Mouse (Mus musculus) cerebral cortex, adult 2 months (tissue): ENCODE results near the gene Lrch1.

Experiments used
- WGBS: fragments of 180-500 bp; shearing (Covaris S2); methylation state at CpG from one replicate; pipeline ENCODE4 v1.1.7; 2018; 5-methylcytosine and 5-hydroxymethylcytosine counted together

Gene Lrch1

DNA sequence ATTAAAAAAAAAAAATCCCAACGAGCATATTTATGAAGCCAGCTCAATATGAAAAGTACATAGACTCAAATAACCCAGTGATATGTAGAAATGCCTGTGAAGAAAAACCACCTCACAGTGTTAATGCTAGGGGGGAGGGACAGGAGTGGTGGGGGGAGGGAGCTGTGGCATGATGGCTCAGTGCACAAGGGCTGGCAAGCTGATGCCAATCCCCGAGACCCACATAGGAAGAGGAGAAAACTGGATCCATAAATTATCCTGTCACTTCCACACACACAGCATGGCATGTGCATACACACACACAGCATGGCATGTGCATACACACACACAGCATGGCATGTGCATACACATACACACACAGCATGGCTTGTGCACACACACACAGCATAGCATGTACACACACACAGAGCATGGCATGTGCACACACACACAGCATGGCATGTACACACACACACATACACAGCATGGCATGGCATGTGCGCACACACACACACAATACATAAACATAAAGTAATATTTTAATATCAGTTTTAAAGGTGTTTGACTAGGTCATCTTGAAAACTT, 54.5 kb downstream of the Lrch1 start:
- 76% methylated on average over 3 of the region's 3 CpGs for WGBS

DNA sequence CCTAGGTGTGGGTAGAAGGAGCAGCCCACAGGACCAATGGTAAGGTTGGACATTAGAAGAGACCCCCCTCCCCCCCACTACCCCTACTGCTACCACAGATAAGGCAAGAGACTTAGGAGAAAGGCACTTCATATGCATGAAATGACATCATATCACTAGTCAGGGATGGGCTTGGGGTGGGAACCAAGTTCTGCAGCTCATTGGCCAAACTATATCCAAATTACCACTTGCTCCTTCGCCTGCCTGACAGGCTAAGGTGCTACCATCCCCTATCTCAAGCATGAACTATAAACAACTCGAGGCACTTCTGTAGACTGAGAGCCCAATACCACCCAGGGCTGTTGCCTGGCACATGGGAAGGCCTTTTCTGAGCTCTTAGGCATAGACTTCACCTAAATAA, 58.4 kb downstream of the Lrch1 start:
- WGBS, result 94% methylated on average over 2 of the region's 2 CpGs

DNA sequence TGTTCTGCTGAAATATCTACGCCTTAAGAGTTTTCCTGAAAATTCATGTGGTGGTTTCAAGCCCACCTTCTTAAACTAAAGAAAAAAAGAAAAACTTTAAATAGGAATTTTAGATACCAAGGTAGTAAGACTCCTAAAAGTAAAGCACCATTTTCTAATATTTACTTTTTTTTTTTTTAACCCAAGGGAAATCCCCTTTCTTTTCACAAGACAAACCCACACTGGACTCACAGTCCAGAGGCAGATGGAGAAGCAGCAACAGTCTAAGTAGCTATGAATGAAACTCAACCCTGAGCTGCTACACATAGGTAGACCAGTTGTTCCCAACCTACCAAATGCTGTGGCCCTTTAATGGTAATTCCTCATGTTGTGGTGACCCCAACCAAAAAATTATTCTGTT, 59.6 kb downstream of the Lrch1 start:
- WGBS, result 98% methylated on average over 1 of the region's 1 CpGs

DNA sequence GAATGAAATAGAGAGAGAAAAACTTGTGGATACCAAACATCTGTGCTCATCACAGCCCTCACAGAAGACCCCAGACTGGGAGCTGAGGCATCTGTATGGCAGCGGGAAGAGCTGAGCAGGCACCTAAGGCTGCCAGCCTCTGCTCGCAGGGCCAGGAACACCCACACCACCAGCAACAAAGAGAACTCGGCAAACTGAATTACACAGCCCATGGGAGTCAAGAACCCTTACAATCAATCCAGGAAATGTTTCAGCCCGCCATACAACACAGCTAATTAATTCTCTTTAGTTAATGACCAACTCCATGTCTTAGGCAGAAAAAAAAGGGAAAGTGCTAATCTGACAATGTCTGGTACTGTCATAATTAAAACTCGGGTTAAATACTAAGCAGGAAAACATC, 61.2 kb downstream of the Lrch1 start:
- WGBS, result 43% methylated on average over 5 of the region's 5 CpGs

DNA sequence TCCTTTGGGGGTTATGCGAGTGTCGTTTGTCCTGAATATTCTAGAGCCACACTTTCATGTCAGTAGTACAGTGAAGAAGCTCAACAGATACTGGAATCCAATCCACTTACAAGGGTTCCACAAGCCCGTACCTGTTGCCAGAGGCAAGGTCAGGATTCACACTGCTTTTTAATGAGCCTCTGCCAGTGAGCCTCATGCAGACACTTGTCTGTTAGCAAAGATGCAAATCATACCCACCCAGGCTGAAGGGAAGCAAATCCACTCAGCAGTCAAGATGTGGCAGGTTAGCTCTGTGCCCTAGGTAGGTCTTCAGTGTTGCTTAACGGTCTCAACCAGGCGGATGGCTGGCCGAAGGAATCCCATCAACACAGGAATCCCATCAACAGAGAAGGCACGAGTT, 62.8 kb downstream of the Lrch1 start:
- WGBS, result 86% methylated on average over 7 of the region's 7 CpGs

DNA sequence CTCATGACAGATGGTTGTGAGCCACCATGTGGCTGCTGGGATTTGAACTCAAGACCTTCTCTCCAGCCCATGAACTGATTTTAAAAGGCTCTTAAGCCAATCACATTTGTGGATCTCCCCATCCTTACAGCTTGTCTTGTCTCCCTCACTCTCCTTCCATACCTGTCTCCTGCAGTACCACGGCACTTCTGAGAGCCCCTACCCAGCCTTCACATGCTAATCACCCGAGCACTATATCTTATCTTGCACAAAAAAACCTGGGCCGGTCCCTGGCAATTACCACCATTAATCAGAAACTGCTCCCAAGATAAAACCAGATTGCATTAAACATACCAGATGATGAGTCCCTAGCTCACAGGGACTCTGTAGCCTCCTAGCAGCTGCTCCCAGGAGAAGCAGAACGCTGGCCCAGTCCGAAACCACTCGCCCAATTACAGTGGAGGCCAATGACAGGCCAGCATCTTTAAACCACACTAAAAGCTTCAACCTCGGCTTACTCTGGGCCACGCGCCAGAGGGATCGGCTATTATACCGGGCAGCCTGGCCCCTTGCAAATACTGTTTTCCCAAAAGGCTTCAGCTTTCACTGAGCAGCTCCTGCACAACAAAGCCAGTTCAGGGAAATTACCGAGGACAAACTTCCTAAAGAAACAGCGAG, 63.5 kb downstream of the Lrch1 start:
- WGBS, result 49% methylated on average over 13 of the region's 13 CpGs

DNA sequence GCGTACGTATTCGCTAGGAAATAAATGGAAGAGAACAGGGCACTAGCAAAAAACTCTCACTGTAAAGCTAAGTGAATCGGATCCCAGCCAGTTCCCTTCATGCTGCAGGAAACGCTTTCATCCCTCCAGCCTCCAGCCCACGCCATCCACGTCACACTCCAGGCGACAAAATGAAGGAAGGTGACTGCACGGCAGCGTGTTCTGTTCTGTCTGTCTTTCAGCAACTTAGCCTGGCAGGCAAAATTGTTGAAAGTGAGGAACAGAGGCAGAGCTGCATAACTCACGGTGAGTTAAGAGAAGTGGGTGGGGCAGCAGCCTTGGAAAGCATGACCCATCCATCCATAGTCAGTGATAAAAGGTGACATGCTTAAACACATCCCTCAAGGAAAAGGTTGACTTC, 64.5 kb downstream of the Lrch1 start:
- WGBS, result 49% methylated on average over 11 of the region's 11 CpGs

DNA sequence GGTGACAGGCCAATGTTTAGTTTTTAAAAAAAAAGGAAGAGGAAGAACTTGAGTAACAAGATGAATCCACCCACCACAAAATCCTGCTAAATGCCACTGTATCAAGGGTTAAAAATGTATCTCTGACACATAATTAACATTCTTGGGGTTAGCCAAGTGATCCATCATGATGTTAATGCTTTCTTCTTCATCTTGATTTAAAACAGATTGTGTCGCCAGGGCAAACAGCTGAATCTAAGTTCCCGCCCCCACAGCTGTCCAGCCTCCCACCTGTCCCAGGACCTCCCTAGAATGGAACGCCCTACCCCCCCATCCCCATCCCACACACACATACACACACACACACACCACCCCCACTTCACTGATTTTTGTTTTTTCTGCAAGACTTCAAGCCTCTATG, 64.9 kb downstream of the Lrch1 start:
- 68% methylated on average over 3 of the region's 3 CpGs for WGBS

DNA sequence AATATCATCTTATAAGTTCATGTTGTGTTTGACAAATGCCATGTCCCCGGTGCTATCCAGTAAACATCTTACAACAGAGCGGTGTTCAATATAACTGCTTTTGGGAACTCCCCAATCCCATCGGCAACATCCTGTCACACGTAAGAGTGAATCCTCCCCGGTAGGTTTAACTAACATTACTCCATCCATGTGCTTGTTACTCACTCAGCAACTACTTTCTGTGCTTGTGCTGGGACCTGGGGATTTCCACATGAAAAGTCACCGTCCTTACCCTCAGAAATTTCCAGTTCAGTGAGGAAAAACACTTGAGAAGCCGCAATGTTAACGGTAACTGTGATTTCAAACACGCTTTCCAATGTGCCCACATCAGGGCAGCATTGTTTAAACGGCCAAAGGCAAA, 66.8 kb downstream of the Lrch1 start:
- 82% methylated on average over 10 of the region's 10 CpGs for WGBS

DNA sequence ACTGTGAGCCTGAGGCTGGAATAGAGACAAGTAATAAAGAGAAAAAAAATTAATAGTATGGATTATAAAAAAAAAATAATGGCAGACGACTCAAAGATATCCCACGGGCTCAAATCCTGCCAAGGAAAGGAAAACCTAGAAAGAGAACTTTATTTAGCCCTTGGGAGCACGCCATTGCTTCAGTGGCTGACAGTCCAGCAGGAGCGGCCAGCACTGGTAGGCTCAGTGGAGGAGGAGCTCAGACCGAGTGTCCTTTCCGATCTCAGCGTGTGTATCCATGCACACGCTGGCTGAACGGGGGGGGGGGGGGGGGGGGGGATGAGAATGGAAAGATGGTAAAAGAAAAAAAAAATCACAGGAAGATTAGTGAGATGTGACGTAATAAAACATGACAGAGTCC, 68.2 kb downstream of the Lrch1 start:
- 34% methylated on average over 10 of the region's 10 CpGs for WGBS

DNA sequence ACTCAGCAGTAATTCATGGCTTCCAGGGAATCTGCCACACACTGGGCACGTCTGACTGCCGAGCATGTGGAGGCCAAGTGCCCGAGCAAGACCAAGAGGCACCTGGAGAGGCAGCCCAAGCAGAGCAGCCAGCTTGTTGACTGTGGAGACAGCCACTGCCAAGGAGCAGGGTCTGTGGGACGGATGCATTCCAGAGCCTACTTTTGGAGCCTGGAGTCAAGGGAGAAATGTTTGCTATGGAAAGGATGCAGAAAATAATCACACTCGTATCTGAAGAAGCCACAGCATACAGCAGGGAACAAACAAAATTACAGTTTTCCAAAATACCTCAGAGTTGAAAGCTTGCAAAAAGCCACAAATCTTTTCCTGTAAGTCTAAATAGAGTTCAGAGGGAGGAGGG, 70.4 kb downstream of the Lrch1 start:
- 47% methylated on average over 5 of the region's 5 CpGs for WGBS

DNA sequence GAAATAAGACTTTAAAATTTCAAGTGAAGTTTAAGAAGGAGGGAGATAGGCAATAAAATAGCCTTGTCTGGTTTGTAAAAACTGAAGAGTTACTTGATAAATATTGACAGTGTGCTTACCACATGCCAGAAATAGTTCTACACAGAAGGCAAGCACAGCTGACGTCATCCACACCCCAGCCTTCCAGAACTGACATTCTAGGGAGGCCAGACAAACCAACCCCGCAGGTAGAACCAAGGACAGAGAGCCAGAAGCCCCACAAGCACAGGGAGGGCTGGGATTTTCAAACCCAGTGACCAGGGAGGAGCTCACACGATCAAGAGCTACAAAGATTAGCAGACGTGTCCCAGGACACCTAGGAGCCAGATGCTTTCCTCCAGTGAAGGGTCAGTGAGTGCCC, 76.5 kb downstream of the Lrch1 start:
- 65% methylated on average over 4 of the region's 4 CpGs for WGBS

DNA sequence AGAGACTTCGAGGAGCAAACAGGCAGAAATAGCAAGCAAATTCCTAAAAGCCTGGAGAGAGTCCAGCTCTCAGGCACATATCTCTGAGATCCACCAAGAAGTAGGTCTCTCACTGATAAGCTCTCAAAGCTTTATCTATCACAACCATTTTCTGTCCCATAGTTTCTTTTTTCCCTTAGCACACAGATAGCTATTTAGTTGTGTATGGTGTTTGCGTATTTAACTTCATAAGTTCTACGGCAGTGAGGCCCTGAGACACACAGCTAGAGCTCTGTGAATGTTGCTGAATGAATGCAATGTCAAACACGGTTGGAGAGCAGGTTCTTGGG, 78.8 kb downstream of the Lrch1 start:
- WGBS, result 73% methylated on average over 4 of the region's 4 CpGs

DNA sequence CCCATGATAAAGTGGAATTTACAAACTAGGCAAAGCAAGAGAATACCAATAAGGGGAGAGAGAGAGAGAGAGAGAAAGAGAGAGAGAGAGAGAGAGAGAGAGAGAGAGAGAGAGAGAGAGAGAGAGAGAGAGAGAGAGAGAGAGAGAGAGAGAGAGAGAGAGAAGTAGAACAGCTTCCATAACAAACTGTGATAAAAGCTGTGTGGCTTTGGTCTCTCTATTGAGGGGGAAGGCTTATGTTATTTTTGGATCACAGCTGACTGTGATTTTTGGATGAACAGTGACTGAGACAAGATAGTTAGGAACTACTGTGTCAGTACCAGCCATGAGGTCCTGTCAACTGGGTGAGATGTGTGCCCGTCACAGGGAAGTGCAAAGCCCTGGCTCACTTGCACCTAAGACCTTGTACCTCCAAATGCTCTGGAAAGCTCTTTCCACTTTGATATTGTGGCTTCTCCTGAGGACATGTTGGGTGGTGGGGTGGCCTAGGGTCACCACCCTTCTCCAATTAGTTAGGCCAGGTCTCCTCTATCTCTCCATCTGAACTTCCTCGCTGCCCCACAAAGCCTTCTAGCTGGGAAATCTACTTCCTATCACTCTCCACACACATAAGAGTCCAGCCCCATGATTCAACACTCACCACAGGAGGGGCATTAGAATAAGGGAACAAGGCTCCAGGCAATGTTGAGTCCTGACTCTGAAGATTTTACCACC, 79.3 kb downstream of the Lrch1 start:
- WGBS, result 85% methylated on average over 2 of the region's 2 CpGs

DNA sequence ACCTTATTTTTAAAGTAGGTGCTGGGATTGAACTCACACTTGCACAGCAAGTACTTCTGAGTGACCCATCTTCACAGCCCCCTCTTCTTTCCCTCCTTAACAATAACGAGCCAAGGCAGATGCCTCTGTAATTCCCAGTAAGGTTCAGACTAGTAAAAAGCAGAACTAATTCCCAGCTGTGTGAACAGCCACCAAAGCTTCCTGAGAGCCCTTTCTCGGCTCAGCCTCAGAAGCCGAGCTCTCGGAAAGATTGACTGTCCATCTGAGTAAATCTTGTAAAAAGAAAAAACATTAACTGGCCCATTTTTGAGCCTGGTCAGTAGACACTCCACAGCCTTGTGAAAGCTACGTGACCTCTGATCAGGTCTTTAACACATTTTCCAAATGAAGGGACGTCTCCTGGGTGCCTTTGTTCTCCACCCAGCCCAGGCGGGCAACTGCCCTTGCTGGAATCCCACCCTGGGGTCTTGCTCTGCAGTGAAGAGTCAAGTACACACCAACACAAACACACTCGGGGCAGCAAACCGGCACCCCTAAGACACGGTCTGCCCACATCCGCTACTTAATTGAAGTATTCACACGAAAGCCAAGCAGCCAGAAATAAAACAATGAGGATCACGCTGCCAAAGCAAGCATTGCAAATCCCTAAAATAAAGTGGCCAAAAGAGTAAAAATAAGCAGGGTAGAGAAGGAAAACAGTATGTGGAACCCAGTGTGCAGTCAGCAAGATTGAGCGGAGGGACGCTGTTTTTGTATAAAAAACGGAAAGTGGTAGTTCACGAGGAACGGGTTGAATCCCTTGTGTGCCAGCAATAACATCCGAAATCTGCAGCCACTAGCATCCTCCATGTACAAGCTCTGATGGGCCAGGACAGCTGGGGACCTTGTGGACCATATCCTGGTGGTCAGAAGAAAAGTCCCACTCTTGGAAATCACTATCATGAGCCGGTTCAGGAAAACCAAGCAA, 80.3 kb downstream of the Lrch1 start:
- 22% methylated on average over 20 of the region's 20 CpGs for WGBS

DNA sequence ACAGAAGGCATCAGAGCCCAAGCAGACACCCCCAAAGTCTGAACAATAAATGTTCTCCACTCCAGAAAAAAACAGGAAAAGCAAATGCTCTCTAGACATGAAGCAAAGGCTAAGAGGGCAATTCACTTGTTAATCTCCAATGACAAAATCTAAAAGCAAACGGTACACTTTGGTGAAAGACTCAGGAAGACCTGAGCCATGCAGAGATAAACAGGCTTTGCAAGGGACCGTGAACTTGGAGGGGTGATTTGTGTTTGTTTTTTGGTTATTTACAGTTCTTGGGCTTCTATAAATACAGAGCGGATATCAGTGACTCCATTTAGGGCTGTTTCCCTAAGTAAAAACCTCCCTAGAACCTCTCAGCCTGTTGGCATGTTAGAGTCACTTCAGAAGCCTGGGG, 81.9 kb downstream of the Lrch1 start:
- 77% methylated on average over 3 of the region's 3 CpGs for whole genome bisulfite sequencing

DNA sequence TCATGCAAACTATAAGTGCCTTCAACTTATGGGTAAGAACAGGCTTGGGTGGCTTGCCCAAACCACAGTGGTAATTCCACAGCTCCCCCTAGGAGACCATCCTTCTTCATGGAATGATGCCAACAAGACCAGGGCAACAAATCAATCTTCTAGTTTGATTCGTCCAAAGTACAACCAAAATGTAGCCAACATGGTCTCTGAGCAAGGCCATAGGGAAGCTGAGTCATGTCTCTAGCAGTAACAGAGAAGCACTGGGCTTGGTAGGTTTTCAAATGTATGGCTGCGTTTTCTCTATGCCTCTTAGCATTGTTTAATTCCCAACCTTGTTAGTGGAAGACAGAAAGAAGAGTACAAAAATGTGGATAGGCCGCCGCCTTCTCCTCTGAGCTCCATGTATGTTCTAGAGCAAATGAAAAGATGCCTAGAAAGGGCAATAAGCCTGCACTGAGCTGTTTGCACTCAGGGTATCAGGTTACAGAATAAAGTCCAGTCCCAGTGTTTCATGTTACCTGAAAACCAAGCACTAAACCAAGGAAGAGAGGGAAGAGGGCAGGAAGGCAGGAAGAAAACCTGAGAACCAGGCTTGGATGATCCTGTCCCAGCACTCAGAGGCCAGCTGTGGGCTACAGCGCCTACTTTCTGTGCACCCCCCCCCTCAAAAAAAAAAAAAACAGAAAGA, 82.7 kb downstream of the Lrch1 start:
- whole genome bisulfite sequencing, result 88% methylated on average over 5 of the region's 5 CpGs

DNA sequence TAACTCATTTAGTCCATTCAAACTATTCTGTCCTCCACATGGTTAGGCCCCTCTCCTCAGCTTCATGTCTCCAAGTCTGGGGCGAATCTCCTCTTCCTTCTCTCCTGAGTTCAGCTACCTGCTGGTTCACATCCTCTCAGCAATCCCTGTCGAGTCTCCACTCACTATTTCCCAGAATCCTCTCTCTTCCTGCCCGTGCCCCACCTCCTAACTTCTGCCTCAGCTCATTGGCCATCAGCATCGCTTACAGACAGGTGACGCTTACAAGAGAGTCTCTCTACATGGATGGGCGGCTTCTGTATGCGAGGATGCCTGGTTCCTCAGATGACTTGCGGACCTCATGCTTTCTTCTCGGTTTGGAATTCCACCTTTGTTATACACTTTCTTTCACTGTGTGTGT, 86.2 kb downstream of the Lrch1 start:
- 94% methylated on average over 9 of the region's 9 CpGs for WGBS

DNA sequence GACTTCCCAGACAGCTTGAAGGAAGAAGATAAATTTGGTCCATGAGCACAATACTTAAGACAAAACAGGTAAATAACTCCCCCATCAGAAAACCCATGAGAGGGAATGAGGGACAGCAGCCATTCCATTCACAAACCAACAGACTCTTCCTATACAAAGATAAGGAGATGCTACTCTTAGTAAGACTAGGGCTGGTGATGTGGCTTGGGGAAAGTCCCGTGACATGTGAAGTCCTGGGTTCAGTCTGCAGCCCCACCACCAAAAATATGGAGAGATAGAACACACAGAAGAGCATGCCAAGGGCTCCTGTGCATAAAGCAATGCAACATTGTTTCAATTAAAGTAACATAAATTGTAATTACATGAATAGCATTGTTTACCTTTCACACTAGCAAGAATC, 88.5 kb downstream of the Lrch1 start:
- whole genome bisulfite sequencing, result 94% methylated on average over 1 of the region's 1 CpGs

DNA sequence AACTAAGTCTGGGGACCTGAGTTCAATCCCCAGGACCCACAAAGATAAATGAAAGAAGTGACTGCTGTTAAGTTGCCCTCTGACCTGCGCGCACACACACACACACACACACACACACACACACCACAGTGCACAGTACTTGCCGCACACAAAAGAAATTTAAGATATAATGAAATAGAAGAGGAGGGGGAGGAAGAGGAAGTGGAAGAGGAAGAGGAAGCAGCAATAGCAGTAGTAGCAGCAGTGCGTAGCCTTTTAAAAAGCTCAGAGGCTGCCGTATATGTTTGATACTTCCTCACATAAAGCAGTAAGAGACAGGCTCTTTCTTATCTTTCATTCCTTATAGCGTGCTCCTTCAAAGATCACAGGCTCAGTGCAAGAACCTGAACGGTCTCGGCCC, 92.2 kb downstream of the Lrch1 start:
- WGBS, result 92% methylated on average over 8 of the region's 8 CpGs

DNA sequence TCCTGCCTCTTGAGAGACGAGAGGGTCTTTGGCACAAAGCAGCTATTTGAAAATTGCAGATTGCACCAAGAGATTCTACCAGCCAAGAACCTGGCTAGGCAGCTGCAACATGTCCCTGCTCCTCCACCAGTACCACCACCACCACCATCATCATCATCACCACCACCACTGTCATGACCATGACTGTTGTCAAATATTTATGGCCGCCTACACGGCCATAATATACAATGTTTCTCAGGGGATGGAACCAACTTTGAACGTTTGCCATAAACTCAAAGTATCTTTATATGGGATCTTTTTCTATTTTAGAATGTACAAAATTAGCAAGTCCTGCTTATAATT, 93.9 kb downstream of the Lrch1 start:
- WGBS, result 60% methylated on average over 4 of the region's 4 CpGs
